Mouse (Mus musculus): Measurements from ENCODE around the gene Opn1mw.
"Not testable (repeated sequence)": the region's sequence is repeated elsewhere in the genome, so short reads cannot be mapped to it uniquely, and the experiment has no call there.

Opn1mw gene

DNA sequence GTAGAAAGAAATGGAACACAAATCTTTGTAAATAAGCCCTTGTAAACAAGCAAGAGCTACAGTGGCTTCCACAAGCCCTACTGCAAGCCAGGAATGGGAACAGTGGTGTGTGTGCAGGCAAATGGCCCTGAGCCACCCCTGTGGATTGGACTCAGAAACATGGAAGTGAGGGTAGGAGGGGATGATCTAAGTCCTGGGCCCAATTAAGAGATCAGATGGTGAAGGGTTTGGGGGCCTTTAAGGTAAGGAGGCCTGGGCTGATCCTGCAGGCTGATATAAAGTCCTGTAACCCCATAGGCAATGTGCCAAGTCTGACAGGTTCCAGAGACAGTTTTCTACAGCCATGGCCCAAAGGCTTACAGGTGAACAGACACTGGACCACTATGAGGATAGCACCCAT, at the start of gene Opn1mw:
Gene Opn1mw, plus strand, starts transcription at position 301 of the 400 bp plus-strand sequence.
- no peak for DNase-seq (ENCODE audit: low spot score in 2 of 2)

DNA sequence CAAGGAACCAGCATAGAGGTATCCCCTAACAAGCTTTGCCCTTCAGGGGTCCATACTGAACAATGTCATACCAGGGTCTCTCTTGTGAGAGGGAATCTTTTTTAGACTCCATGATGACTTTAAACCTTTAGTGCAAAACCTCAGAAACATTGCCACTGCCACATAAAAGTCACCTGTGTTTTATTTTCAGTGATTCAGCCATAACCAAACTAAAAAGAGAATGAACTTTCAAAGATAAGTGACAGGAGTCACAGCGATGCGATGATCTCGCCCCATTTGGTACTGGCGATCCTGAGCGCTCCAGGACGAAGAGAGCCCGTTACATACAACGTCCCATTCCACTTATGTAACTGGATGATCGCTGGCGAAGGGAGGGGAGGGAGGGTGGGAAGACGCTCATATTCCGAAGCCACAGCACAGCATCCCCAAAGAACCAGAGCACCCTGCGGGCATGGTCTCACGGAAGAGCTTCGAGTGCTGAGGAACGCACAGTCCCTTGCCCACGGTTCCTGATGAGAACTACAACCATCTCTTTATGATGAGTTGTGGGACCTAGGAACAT, 42.9 kb upstream of the Opn1mw start:
- DNase-seq (ENCODE audit: low spot score in 2 of 2), result no peak

DNA sequence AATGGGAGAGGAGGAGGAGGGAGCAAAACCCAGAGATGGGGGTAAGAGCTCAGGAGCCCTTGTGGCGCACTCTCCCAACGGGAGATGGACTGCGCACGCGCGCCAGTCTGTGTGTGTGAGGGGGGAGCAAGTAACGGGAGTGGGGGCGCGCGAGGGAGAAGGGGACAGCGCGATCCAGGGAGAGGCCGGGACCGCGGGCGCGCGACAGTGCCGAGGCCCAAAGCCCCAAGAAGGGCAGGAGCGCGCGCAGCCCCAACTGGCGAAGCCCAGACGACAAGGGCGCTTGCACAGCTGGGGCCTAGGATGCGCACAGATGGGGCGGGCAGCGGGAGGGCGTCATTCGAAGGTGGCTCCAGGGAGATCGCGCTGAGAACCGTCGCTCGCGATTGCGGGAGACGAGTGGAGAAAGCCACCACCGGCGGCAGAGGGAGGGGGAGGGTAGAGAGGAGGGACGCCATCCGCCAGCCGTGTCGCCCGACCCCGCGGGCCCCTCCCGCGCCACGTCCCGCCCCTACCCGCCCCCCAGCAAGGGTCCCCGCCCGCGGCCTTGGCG, 42.2 kb upstream of the Opn1mw start:
- DNase-seq (ENCODE audit: low spot score in 2 of 2), result peak; percentile 71 to 73

DNA sequence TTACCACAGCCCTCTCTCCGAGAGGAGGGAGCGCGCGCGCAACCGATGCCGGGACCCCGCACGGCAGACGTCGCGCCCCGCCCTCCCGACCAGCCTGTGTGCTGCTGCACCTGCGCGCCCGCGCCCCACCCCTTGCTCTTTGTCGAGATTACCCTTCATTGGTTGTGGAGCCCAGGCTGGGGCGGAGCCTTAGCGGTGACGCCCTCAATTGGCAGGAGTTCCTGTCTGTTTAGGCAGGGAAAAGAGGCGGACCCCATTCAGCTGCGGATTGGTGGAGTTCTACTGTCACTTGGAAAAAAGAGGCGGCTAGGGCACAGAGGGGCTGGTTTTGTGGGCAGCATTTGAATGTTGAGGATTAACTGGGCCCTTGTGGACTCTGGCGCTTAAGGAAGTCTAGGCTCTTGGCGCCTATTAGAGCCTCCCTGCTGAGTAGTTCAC, 41.6 kb upstream of the Opn1mw start:
- peak; percentile 96 to 98 for DNase-seq (ENCODE audit: low spot score in 2 of 2)

DNA sequence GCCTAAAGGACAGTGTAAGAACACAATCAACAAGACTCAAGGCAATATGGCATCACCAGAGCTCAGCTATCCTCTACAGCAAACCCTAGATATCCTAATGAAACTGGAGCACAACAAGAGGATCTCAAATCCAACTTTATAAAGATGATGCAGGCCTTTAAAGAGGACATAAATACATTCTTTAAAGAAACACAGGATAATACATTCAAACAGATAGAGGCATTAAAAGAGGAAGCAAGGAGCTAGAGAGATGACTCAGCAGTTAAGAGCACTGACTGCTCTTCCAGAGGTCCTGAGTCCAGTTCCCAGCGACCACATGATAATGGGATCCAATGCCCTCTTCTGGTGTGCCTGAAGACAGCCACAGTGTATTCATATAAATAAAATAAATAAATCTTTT, 32.1 kb upstream of the Opn1mw start:
- DNase-seq (ENCODE audit: low spot score in 2 of 2), result no peak

GRCm38 (mm10) chrX:74103457-74104188, 23.6 kb upstream of the Opn1mw start:
- no peak for DNase-seq (ENCODE audit: low spot score in 2 of 2)

GRCm38 (mm10) chrX:74105916-74106315, 21.3 kb upstream of the Opn1mw start:
- no peak for DNase-seq (ENCODE audit: low spot score in 2 of 2)

GRCm38 (mm10) chrX:74108747-74109146, 18.5 kb upstream of the Opn1mw start:
- DNase-seq (ENCODE audit: low spot score in 2 of 2), result no peak

DNA sequence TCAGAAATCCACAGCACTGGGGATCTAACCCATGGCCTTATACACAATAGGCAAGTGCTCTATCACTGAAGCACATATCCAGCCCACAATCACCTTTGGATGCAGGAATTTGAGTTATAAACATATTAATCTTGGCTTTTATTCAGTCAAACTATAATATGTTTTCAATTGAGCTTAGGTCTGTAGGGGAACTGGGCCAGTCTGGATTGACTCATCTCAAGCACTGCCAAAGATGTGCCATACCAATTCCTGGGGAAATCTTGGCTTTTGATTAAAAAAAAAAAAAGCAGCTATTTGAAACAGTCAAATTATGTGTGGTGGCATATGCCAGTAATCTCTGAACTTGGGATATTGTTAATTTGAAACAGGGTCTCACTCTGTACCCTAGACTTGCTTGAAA, 13.2 kb upstream of the Opn1mw start:
- DNase-seq (ENCODE audit: low spot score in 2 of 2), result no peak

GRCm38 (mm10) chrX:74115511-74115910, 11.8 kb upstream of the Opn1mw start:
- peak; percentile 67 for DNase-seq (ENCODE audit: low spot score in 2 of 2)

- peak in 1 of 2 experiments; percentile 19 for DNase-seq (ENCODE audit: low spot score in 2 of 2)
Measured at GRCm38 (mm10) chrX:74124975-74125374, 2.3 kb upstream of the Opn1mw start.

DNA sequence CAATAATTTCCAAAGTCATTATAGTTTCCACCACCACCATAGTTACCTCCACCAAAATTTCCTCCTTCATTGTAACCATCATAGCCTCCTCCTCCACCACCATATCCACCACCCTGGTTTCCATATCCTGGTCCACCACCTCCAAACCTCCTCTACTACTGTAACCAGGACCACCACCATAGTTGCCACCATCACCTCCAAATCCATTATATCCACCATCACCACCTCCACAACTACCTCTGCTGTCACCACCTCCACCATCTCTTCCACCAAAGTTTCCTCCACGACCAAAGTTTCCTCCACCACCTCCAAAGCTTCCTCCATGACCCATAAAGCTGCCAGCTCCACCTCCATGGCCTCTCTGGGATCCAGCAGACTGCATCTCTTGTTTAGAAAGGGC, 8.0 kb downstream of the Opn1mw start, which contains the start of gene Mecp2:
Gene Mecp2, minus strand, starts transcription at position 101 of the 400 bp plus-strand sequence.
- not testable (repeated sequence) for DNase-seq (ENCODE audit: low spot score in 2 of 2)

- DNase-seq (ENCODE audit: low spot score in 2 of 2), result no peak
Measured at GRCm38 (mm10) chrX:74167738-74168137, 40.5 kb downstream of the Opn1mw start, which contains the start of gene Tex28. Gene Tex28 (minus strand): TSS chrX:74167838.

- DNase-seq (ENCODE audit: low spot score in 2 of 2), result no peak
Measured at GRCm38 (mm10) chrX:74176959-74177358, 49.7 kb downstream of the Opn1mw start, which contains the start of gene Tktl1. Gene Tktl1 (plus strand): TSS chrX:74177259.

Measured in spleen, postnatal 36 days (tissue).